Mouse (Mus musculus): ENCODE measurements at regions not wholly inside any gene's neighbourhood (a gene's known extent, or its start where the extent isn't known, plus 50 kb on each side); places are given as distances from the start of the nearest gene placed in this dataset.

DNA sequence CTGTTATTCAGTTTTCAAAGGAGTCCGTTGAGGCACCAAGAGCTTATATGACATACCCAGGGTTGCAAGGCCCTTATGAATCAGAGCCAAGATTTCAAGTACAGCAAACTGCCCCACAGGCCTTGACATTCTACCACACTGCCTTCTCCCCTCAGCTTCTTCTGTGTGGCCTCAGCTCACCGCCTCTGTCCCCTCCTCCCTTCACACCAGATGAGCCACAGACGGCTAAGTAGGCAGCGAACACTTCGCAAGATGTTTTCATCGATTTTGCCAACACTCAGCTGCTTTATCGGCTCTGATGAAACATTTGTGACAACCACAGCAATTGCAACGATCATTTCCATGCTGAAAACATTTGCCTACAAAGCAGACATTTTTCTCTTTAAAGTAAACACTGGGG, 556.7 kb downstream of the Insc start:
- peak; percentile 19 for DNase-seq (ENCODE audit: low read depth)
- TF ChIP-seq POLR2A (IDR thresholded peaks at IDR 0.05; ENCODE audit: borderline replicate concordance, extremely low read depth, insufficient read depth, insufficient read length, poor library complexity, severe bottlenecking) (no peak), CTCF (IDR thresholded peaks at IDR 0.05; ENCODE audit: borderline replicate concordance, extremely low read depth, insufficient read depth, insufficient read length) (no peak)

DNA sequence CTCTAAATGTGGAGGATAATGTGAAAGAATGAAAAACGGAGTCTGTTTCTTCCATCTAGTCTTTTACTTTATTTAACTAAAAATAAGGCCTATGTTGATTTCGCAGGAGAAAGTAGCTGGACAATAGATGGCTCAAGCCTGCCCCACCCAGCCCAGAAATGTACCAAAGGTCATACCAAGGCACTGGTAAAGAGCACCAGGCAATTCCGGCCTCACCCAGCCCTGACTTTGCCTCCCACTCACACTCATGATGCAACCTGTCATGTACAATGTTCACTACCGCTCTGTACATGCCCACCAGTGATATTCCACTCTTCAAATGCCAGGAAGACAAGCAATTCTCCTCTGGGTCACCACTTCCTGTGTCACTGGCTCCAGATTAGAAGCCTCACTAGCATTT, 564.9 kb downstream of the Insc start:
- TF ChIP-seq CTCF (IDR thresholded peaks at IDR 0.05; ENCODE audit: borderline replicate concordance, extremely low read depth, insufficient read depth, insufficient read length) = no peak
- TF ChIP-seq POLR2A (IDR thresholded peaks at IDR 0.05; ENCODE audit: borderline replicate concordance, extremely low read depth, insufficient read depth, insufficient read length, poor library complexity, severe bottlenecking) = no peak
- no peak for DNase-seq (ENCODE audit: low read depth)

DNA sequence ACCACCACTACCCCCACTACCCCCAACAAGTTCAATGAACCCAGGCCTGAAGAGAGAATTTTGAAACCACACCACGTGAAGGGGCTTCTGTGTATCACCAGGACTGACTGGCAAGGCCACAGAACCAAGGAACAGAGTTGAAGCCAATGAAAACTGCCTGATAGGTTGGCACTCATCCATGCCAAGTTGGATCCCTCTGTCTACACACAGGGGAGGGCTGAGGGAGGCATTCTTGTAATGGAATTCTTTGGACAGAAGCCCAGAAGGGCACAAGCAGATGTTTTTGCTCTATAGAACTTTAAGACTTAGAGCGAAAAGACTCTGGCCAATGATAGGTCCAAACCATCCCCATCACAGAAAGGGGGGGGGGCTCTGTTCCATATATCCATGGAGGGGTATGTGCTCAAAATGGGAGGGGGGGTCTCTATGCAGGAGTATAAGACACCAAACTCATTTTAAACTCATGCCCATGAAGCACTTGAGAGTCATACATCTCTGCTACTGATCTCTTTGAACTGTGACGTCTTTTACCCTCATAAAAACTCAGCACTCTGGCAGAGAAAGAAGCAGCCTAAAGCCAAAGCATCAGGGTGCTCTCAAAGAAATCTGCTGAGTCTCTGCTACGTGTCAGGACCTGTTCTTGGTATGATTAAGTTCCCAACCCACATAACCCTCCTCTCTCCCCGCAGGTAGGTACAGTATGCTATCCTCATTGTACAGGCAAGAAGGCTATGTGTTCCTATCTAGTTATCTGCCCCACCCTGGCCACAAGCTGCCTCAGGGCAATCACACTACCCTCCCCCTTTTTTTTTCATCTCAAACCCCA, 567.1 kb downstream of the Insc start:
- peak; percentile 93 for DNase-seq (ENCODE audit: low read depth)
- TF ChIP-seq POLR2A (IDR thresholded peaks at IDR 0.05; ENCODE audit: borderline replicate concordance, extremely low read depth, insufficient read depth, insufficient read length, poor library complexity, severe bottlenecking) = no peak
- no peak for TF ChIP-seq CTCF (IDR thresholded peaks at IDR 0.05; ENCODE audit: borderline replicate concordance, extremely low read depth, insufficient read depth, insufficient read length)

DNA sequence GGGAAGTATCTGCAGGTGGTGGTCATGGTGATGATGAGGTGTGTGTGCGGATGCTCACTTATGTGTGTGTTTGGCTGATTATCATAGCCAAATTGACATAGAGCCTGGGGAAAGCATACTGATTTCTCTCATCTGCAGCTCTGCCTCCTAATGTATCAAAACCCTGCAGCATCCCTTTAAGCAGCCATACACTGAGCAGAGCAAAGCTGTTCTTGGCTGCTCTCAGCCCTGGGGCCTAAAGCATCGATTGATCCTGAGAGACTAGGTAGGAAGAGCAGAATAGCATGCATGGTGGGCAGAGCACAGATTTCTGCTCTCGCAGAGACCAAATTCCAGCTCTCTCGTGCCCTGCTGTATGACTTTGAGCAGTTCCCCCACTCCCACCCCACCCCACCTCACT, 576.0 kb downstream of the Insc start:
- no peak for DNase-seq (ENCODE audit: low read depth)
- TF ChIP-seq CTCF (IDR thresholded peaks at IDR 0.05; ENCODE audit: borderline replicate concordance, extremely low read depth, insufficient read depth, insufficient read length) (no peak), POLR2A (IDR thresholded peaks at IDR 0.05; ENCODE audit: borderline replicate concordance, extremely low read depth, insufficient read depth, insufficient read length, poor library complexity, severe bottlenecking) (no peak)

DNA sequence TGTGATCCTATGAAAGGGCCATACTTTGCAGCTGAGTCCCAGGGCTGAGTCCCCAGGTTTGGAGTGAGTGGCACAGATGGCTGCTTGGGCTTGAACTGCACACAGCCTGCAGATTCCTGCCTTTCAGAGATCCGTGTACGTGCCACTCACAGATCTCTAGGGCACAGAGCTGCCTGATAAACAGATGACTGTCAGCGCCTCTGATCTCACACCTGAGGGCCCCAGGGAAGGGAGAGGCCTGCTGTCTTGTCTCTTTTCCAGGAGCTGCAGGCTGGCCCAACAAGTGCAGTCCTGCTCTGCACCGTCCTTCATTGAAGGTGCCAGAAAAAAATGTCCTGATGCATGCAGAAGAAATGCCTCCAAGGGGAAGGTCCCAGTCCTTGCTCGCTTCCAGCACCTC, 579.5 kb downstream of the Insc start:
- DNase-seq (ENCODE audit: low read depth) = no peak
- TF ChIP-seq POLR2A (IDR thresholded peaks at IDR 0.05; ENCODE audit: borderline replicate concordance, extremely low read depth, insufficient read depth, insufficient read length, poor library complexity, severe bottlenecking) = no peak
- TF ChIP-seq CTCF (IDR thresholded peaks at IDR 0.05; ENCODE audit: borderline replicate concordance, extremely low read depth, insufficient read depth, insufficient read length) = no peak

DNA sequence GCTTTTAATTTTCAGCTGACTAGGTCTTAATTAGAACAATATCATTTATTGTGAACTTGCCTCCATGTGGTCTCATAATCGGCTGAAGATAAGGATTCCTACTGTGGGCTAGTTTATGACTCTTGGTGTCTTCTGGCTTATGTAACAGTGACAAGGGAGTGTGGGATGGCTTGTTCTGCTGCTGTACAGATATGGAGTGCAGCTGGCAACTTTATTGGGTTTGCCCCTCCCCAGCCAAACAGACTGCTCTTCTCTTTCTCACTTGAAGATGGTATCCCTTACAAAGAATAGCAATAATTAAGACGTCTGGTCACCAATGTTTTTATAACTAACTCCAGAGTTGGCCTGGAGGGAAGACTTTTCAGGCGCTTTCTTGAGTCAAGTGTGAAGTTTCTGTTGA, 584.8 kb downstream of the Insc start:
- TF ChIP-seq CTCF (IDR thresholded peaks at IDR 0.05; ENCODE audit: borderline replicate concordance, extremely low read depth, insufficient read depth, insufficient read length) = no peak
- no peak for TF ChIP-seq POLR2A (IDR thresholded peaks at IDR 0.05; ENCODE audit: borderline replicate concordance, extremely low read depth, insufficient read depth, insufficient read length, poor library complexity, severe bottlenecking)
- no peak for DNase-seq (ENCODE audit: low read depth)

DNA sequence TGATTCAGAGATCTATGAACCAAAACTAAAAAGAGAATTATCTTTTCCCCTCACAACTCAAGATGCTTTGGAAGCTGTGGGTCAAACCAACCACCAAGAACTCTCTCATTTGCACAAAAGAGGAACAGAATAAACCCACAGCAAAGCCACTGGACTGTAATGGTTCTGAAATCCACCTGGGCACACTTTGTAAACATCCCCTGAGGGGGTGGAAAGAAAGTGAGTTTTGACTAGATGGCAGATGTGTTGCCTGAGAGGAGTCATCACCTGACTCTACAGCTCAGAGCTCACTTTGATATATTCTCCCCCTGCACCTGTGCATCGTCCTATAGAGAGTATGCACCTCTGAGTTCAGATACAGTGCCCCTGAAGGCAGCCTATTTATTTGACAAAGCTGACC, 588.2 kb downstream of the Insc start:
- TF ChIP-seq CTCF (IDR thresholded peaks at IDR 0.05; ENCODE audit: borderline replicate concordance, extremely low read depth, insufficient read depth, insufficient read length) = no peak
- no peak for TF ChIP-seq POLR2A (IDR thresholded peaks at IDR 0.05; ENCODE audit: borderline replicate concordance, extremely low read depth, insufficient read depth, insufficient read length, poor library complexity, severe bottlenecking)
- DNase-seq (ENCODE audit: low read depth) = no peak

DNA sequence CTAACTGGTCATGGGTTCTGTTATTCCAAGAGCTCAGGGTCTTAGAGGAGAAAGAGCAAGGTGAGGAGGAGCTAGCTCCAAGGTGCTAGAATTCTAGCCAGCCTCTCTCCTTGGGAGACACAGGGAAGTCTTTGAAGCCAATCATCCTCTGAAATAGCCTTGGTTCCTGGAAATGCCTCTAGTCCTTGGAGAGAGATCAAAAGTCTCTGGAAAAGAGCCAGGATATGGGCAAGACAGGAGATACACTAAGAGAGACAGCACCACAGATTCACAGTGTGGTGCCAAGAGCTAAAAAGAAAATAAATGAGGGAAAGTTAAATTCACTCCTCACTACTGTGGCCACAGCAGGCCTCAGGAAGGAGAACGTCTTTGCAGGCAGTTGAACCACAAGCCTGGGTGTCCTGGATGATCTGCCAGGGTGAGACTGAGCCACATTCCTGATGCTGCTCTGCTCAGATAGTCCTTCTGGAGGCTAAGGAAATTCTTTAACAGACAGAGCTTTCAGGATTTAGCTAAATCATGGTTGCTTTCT, 589.6 kb downstream of the Insc start:
- DNase-seq (ENCODE audit: low read depth) = no peak
- TF ChIP-seq CTCF (IDR thresholded peaks at IDR 0.05; ENCODE audit: borderline replicate concordance, extremely low read depth, insufficient read depth, insufficient read length) = no peak
- no peak for TF ChIP-seq POLR2A (IDR thresholded peaks at IDR 0.05; ENCODE audit: borderline replicate concordance, extremely low read depth, insufficient read depth, insufficient read length, poor library complexity, severe bottlenecking)

DNA sequence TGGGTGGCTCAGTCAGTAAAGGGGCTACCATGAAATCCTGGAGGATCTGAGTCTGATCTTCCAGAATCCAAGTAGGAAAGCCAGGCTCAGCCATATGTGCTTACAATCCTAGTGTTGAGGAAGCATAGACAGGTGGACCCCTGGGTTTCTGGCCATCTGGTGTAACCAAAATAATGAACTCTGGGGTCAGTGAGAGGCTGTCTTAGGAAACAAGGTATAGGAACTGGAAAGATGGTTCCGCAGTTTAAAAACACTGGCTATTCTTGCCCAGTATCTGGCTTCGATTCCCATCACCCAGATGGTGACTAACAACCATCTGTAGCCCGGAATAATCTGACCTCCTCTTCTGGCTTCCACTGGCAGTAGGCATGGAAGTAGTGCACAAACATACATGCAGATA, 591.6 kb downstream of the Insc start:
- DNase-seq (ENCODE audit: low read depth) = no peak

DNA sequence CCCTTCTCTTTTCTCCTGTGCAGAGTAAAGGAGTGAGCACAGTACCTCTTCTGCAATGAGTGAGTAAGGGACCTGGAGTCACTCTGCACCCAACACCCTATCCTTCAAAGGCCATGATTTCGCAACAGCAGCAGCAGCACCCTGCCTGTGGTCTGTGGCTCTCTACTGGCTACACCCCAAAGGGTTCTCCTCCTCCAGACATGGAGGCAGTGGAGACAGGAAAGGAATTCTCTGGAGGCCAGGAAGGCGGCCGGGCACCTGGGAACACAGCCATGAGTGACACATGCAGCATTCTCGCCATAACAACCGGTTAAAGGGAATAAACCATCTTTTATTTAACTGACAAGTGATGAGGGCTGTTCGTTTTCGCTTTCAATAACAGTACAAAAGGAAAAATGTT, 596.7 kb downstream of the Insc start:
- TF ChIP-seq CTCF (IDR thresholded peaks at IDR 0.05; ENCODE audit: borderline replicate concordance, extremely low read depth, insufficient read depth, insufficient read length) = no peak
- TF ChIP-seq POLR2A (IDR thresholded peaks at IDR 0.05; ENCODE audit: borderline replicate concordance, extremely low read depth, insufficient read depth, insufficient read length, poor library complexity, severe bottlenecking) = no peak
- DNase-seq (ENCODE audit: low read depth) = peak; percentile 63

More for the DNA sequence above, 591.6 kb downstream of the Insc start:
- TF ChIP-seq CTCF (IDR thresholded peaks at IDR 0.05; ENCODE audit: borderline replicate concordance, extremely low read depth, insufficient read depth, insufficient read length) = no peak
- no peak for TF ChIP-seq POLR2A (IDR thresholded peaks at IDR 0.05; ENCODE audit: borderline replicate concordance, extremely low read depth, insufficient read depth, insufficient read length, poor library complexity, severe bottlenecking)

DNA sequence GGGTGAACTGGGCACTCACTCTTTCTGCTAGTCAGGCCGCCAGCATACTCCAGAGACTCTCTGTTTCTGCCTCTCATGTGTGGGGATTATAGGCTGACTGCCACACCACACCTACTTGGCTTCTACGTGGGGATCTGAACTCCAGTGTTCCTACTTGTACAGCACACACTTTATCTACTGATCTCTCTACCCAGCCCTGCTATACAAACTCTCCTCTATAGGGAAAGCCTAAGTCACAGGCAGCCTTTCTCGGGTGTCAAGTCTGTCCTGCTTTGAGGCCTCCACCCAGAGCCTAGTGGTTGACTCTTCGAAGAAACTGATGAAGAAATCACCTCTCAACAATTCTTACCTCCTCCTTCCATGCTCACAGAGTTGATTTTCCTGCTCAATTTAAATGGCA, 597.5 kb downstream of the Insc start:
- DNase-seq (ENCODE audit: low read depth) = peak; percentile 10
- TF ChIP-seq POLR2A (IDR thresholded peaks at IDR 0.05; ENCODE audit: borderline replicate concordance, extremely low read depth, insufficient read depth, insufficient read length, poor library complexity, severe bottlenecking) (no peak), CTCF (IDR thresholded peaks at IDR 0.05; ENCODE audit: borderline replicate concordance, extremely low read depth, insufficient read depth, insufficient read length) (no peak)

DNA sequence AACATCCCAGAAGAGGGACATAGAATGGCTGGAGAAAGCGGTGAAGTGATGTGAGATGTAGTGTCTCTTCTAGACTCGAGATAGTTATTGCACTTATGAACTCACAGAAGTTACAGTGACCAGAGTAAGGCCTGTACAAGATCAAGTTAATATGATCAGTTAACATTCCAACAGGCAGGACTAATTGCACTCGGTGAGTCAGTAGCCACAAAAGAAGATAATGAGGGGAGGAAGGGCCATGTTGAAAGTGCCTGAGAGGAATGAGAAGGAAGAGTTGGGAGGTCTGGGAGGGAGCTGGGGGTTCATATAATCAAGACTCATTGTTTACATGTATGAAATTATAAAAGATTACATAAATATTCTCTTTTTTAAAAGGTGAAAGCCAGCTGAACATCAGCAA, 602.3 kb downstream of the Insc start:
- TF ChIP-seq POLR2A (IDR thresholded peaks at IDR 0.05; ENCODE audit: borderline replicate concordance, extremely low read depth, insufficient read depth, insufficient read length, poor library complexity, severe bottlenecking) = no peak
- no peak for DNase-seq (ENCODE audit: low read depth)

All from brain, embryonic 14.5 days (tissue).